Mouse (Mus musculus) forebrain, embryonic 14.5 days (tissue): ENCODE measurements at regions not wholly inside any gene's neighbourhood (a gene's known extent, or its start where the extent isn't known, plus 50 kb on each side); places are given as distances from the start of the nearest gene placed in this dataset.

Source experiments
- ATAC-seq: fragments of 200-750 bp; cut with Nextera tagmentation; 2 replicates; pipeline ENCODE4 v1.8.0; 2017; ENCODE audit warnings: mild to moderate bottlenecking, moderate library complexity
- DNase-seq: peaks from one replicate; pipeline ENCODE4 v3.0.0-alpha.2; 2015; ENCODE audit warnings: low spot score
- H3K27ac ChIP-seq: fragments of 300-500 bp; sonication (generic); 2 replicates; pipeline ENCODE4 v1.5.1; 2014; ENCODE audit warnings: low read depth, mild to moderate bottlenecking, control low read depth, low read length, moderate library complexity
- H3K27me3 ChIP-seq: fragments of 300-500 bp; sonication (generic); replicated peaks from 2 replicates; pipeline ENCODE4 v1.6.1; 2014; ENCODE audit warnings: low read length, control low read depth, mixed read lengths; ENCODE audit not compliant: control insufficient read depth, insufficient read depth
- H3K36me3 ChIP-seq: fragments of 300-500 bp; sonication (generic); 2 replicates; pipeline ENCODE4 v1.6.1; 2014; ENCODE audit warnings: low read length, control low read depth; ENCODE audit not compliant: control insufficient read depth, insufficient read depth
- H3K4me1 ChIP-seq: fragments of 300-500 bp; sonication (generic); 2 replicates; pipeline ENCODE4 v1.6.1; 2014; ENCODE audit warnings: antibody characterized with exemption, low read length, control low read depth; ENCODE audit not compliant: control insufficient read depth, insufficient read depth
- H3K4me2 ChIP-seq: fragments of 300-500 bp; sonication (generic); 2 replicates; pipeline ENCODE4 v1.6.1; 2014; ENCODE audit warnings: mild to moderate bottlenecking, control low read depth, low read length
- H3K4me3 ChIP-seq: fragments of 300-500 bp; sonication (generic); 2 replicates; pipeline ENCODE4 v1.5.1; 2014; ENCODE audit warnings: low read depth, low read length, control low read depth
- H3K9ac ChIP-seq: fragments of 300-500 bp; sonication (generic); 2 replicates; pipeline ENCODE4 v1.6.1; 2014; ENCODE audit warnings: mild to moderate bottlenecking, low read length, control low read depth, moderate library complexity
- H3K9me3 ChIP-seq: fragments of 300-500 bp; sonication (generic); replicated peaks from 2 replicates; pipeline ENCODE4 v1.6.1; 2016; ENCODE audit warnings: low read length, control low read depth, mixed read lengths; ENCODE audit not compliant: control insufficient read depth
- WGBS: fragments of 180-500 bp; shearing (Covaris S2); extraction: QIAGEN DNeasy Blood & Tissue Kit; methylation state at CpG from one replicate; pipeline ENCODE4 v1.1.7; 2014; 5-methylcytosine and 5-hydroxymethylcytosine counted together

- Histone ChIP-seq H3K9me3 (no peaks in the 10 kb centered on the region), H3K36me3 (no peaks in the 10 kb centered on the region), H3K4me1 (peaks cover 3% of the 10 kb centered on the region; the same call in 1 of the 2 replicates), H3K4me3 (no peak overlapping the region), H3K27ac (no peak overlapping the region), H3K4me2 (peak overlapping the region; percentile 24), H3K27me3 (no peaks in the 10 kb centered on the region; the same call in 1 of the 2 replicates), H3K9ac (no peak overlapping the region; the same call in 1 of the 2 replicates)
- 22% methylated on average over 18 of the region's 18 CpGs for WGBS
- DNase-seq (peak; percentile 72), ATAC-seq (no peak)
These were observed 177.9 kb downstream of the Kdr start for GRCm38 (mm10) chr5:75800040-75800989.

DNA sequence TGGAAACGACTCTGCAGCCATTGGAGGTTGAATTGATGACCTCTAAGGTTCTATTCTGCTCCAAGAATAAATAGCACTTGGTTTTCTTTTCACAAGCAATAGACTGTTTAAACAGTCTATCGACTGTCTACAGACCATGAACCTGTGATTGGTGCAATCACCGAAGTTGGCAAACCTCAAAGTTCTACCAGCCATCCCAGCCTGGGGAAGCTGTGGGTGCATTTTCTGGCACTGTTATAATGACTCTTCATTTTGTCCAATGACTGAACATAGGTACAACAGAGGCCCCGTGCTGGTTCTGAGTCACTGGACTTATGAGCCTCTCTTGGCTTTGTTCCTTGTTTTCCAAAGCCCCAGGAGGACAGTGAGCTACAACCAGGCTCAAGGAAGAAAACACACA is 178.6 kb downstream of the Kdr start:
- no peak for DNase-seq
- no peaks in the 10 kb centered on the region for H3K36me3 ChIP-seq
- H3K9me3 ChIP-seq: no peaks in the 10 kb centered on the region
- H3K9ac ChIP-seq: no peak overlapping the region
- no peaks in the 10 kb centered on the region; the same call in 1 of the 2 replicates for H3K27me3 ChIP-seq
- H3K4me2 ChIP-seq: peak overlapping the region; percentile 24
- WGBS: 56% methylated on average over 4 of the region's 4 CpGs
- H3K27ac ChIP-seq: no peak overlapping the region
- H3K4me1 ChIP-seq: peaks cover 3% of the 10 kb centered on the region; the same call in 1 of the 2 replicates
- ATAC-seq: no peak
- H3K4me3 ChIP-seq: no peak overlapping the region

DNA sequence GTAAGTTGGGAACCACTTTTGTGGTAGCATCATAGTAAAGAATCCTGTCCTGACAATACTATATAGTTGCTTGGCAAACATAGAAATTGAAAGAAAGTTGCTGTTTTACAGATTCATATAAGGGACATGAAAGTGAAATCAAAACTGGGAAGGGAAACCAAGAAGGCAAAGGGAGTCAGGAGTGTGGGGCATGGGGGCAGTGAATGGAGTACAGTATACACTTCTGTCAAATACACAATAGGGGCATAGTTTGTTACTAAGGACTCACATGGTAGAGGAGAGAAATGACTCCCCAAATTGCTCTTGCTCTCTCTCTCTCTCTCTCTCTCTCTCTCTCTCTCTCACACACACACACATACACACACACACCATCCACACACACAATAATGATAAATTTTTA is 185.1 kb downstream of the Kdr start:
- ATAC-seq (no peak), DNase-seq (no peak)
- Histone ChIP-seq H3K36me3 (no peaks in the 10 kb centered on the region), H3K27me3 (no peaks in the 10 kb centered on the region; the same call in 1 of the 2 replicates), H3K4me1 (peaks cover 2% of the 10 kb centered on the region; the same call in 1 of the 2 replicates), H3K27ac (no peak overlapping the region), H3K9ac (no peak overlapping the region), H3K4me2 (no peak overlapping the region), H3K9me3 (no peaks in the 10 kb centered on the region), H3K4me3 (no peak overlapping the region)

DNA sequence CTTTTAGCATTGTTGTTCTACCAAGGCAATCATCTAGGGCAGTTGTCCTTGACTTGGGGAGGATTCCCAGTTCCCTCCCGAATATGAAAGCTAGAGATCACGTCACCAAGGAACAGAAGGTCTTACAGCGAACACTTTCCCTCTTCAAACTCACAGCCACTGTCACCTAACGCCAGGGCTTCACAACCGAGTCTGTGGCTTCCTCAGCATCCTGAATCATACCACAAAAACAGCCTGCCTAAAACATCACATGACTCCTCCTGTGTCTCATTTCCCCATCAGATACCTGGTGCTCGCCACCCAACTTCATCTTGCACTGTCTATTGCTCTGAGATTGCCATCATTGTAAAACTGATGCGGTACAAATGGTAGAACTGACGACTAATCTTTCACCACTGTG is 186.5 kb downstream of the Kdr start:
- Histone ChIP-seq H3K36me3 (no peaks in the 10 kb centered on the region), H3K9ac (no peak overlapping the region), H3K9me3 (no peaks in the 10 kb centered on the region), H3K4me3 (no peak overlapping the region), H3K27me3 (no peaks in the 10 kb centered on the region; the same call in 1 of the 2 replicates), H3K4me2 (no peak overlapping the region), H3K27ac (no peak overlapping the region), H3K4me1 (peaks cover 3% of the 10 kb centered on the region; the same call in 1 of the 2 replicates)
- 92% methylated on average over 8 of the region's 8 CpGs for WGBS
- ATAC-seq (no peak), DNase-seq (no peak)

- DNase-seq: peak; percentile 44
- H3K27ac ChIP-seq: no peak overlapping the region
- WGBS: 1% methylated on average over 3 of the region's 3 CpGs
- H3K4me1 ChIP-seq: peaks cover 3% of the 10 kb centered on the region; the same call in 1 of the 2 replicates
- H3K9ac ChIP-seq: no peak overlapping the region
- no peak overlapping the region for H3K4me2 ChIP-seq
- no peaks in the 10 kb centered on the region for H3K9me3 ChIP-seq
- peak; percentile 73 for ATAC-seq
- H3K4me3 ChIP-seq: no peak overlapping the region
- H3K27me3 ChIP-seq: no peaks in the 10 kb centered on the region
- no peaks in the 10 kb centered on the region for H3K36me3 ChIP-seq
These were observed 190.2 kb downstream of the Kdr start for GRCm38 (mm10) chr5:75788087-75788486.

DNA sequence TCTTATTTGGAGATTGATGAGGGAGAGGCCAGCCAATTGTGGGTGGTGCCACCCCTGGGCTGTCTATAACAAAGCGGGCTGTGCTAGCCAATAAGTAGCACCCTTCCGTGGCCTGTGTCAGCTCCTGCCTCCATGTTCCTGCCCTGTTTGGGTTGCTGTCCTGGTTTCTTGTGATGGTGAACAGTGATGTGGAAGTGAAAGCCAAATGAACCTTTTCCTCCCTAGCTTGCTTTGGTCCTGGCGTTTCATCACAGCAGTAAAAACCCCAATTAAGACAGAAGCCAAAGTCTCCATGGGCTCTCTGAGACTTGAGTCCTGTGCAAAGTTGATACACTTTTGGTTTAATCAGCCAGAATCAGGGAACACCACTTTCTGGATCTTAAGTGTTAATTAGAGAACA is 192.1 kb downstream of the Kdr start:
- Histone ChIP-seq H3K4me1 (peaks cover 3% of the 10 kb centered on the region; the same call in 1 of the 2 replicates), H3K9ac (no peak overlapping the region), H3K9me3 (no peaks in the 10 kb centered on the region), H3K4me2 (no peak overlapping the region), H3K4me3 (no peak overlapping the region), H3K27me3 (no peaks in the 10 kb centered on the region), H3K36me3 (no peaks in the 10 kb centered on the region), H3K27ac (no peak overlapping the region)
- WGBS: 92% methylated on average over 3 of the region's 3 CpGs
- ATAC-seq (no peak), DNase-seq (no peak)

- Histone ChIP-seq H3K9me3 (no peaks in the 10 kb centered on the region), H3K9ac (no peak overlapping the region), H3K36me3 (no peaks in the 10 kb centered on the region), H3K4me2 (no peak overlapping the region), H3K27me3 (no peaks in the 10 kb centered on the region), H3K27ac (no peak overlapping the region), H3K4me3 (no peak overlapping the region), H3K4me1 (peaks cover 3% of the 10 kb centered on the region; the same call in 1 of the 2 replicates)
- ATAC-seq (no peak), DNase-seq (no peak)
- WGBS: 89% methylated on average over 8 of the region's 8 CpGs
These were observed 193.2 kb downstream of the Kdr start for GRCm38 (mm10) chr5:75784998-75785593.

- no peak for ATAC-seq
These were observed 195.9 kb downstream of the Kit start for GRCm38 (mm10) chr5:75770592-75770991.

GRCm38 (mm10) chr5:75767213-75767612 is 192.5 kb downstream of the Kit start:
- no peak overlapping the region for H3K9ac ChIP-seq
- H3K36me3 ChIP-seq: no peaks in the 10 kb centered on the region
- no peak overlapping the region for H3K4me2 ChIP-seq
- DNase-seq (peak; percentile 15), ATAC-seq (no peak)
- no peaks in the 10 kb centered on the region for H3K27me3 ChIP-seq
- H3K4me3 ChIP-seq: no peak overlapping the region
- no peaks in the 10 kb centered on the region for H3K4me1 ChIP-seq
- no peak overlapping the region for H3K27ac ChIP-seq
- no peaks in the 10 kb centered on the region for H3K9me3 ChIP-seq
- 76% methylated on average over 1 of the region's 1 CpGs for WGBS

More at GRCm38 (mm10) chr5:75770592-75770991, 195.9 kb downstream of the Kit start:
- H3K4me2 ChIP-seq: no peak overlapping the region
- no peaks in the 10 kb centered on the region for H3K4me1 ChIP-seq
- no peak overlapping the region for H3K9ac ChIP-seq
- H3K36me3 ChIP-seq: no peaks in the 10 kb centered on the region
- H3K27ac ChIP-seq: no peak overlapping the region
- no peaks in the 10 kb centered on the region for H3K9me3 ChIP-seq
- WGBS: 87% methylated on average over 5 of the region's 5 CpGs
- H3K4me3 ChIP-seq: no peak overlapping the region
- no peaks in the 10 kb centered on the region for H3K27me3 ChIP-seq
- no peak for DNase-seq
